Mouse (Mus musculus): ENCODE data around the gene Disp1.

Disp1 gene

GRCm38 (mm10) chr1:183133440-183133839, 87.9 kb downstream of the Disp1 start:
- no peak for DNase-seq (ENCODE audit: low read depth, low spot score)

- no peak for DNase-seq (ENCODE audit: low read depth, low spot score)
Measured at GRCm38 (mm10) chr1:183127246-183127645, 94.1 kb downstream of the Disp1 start.

- no peak for DNase-seq (ENCODE audit: low read depth, low spot score)
Measured at GRCm38 (mm10) chr1:183123725-183124124, 97.6 kb downstream of the Disp1 start.

- no peak for DNase-seq (ENCODE audit: low read depth, low spot score)
Measured at GRCm38 (mm10) chr1:183120341-183120923, 100.9 kb downstream of the Disp1 start.

GRCm38 (mm10) chr1:183117827-183118825, 103.2 kb downstream of the Disp1 start:
- DNase-seq (ENCODE audit: low read depth, low spot score): no peak

GRCm38 (mm10) chr1:183116946-183117826, 104.1 kb downstream of the Disp1 start:
- no peak for DNase-seq (ENCODE audit: low read depth, low spot score)

GRCm38 (mm10) chr1:183116441-183116840, 104.9 kb downstream of the Disp1 start:
- DNase-seq (ENCODE audit: low read depth, low spot score): no peak

- no peak for DNase-seq (ENCODE audit: low read depth, low spot score)
Measured at GRCm38 (mm10) chr1:183115076-183115475, 106.2 kb downstream of the Disp1 start.

- no peak for DNase-seq (ENCODE audit: low read depth, low spot score)
Measured at GRCm38 (mm10) chr1:183114554-183114953, 106.8 kb downstream of the Disp1 start.

GRCm38 (mm10) chr1:183113546-183113945, 107.8 kb downstream of the Disp1 start:
- DNase-seq (ENCODE audit: low read depth, low spot score): no peak

- no peak for DNase-seq (ENCODE audit: low read depth, low spot score)
Measured at GRCm38 (mm10) chr1:183107476-183107875, 113.8 kb downstream of the Disp1 start.

- no peak for DNase-seq (ENCODE audit: low read depth, low spot score)
Measured at GRCm38 (mm10) chr1:183104696-183105095, 116.6 kb downstream of the Disp1 start.

- no peak for DNase-seq (ENCODE audit: low read depth, low spot score)
Measured at GRCm38 (mm10) chr1:183102775-183103174, 118.5 kb downstream of the Disp1 start.

- no peak for DNase-seq (ENCODE audit: low read depth, low spot score)
Measured at GRCm38 (mm10) chr1:183102153-183102552, 119.2 kb downstream of the Disp1 start.

GRCm38 (mm10) chr1:183101371-183101770, 120.0 kb downstream of the Disp1 start:
- no peak for DNase-seq (ENCODE audit: low read depth, low spot score)

- DNase-seq (ENCODE audit: low read depth, low spot score): no peak
Measured at GRCm38 (mm10) chr1:183100245-183100644, 121.1 kb downstream of the Disp1 start.

- DNase-seq (ENCODE audit: low read depth, low spot score): no peak
Measured at GRCm38 (mm10) chr1:183099686-183100085, 121.6 kb downstream of the Disp1 start.

- no peak for DNase-seq (ENCODE audit: low read depth, low spot score)
Measured at GRCm38 (mm10) chr1:183097606-183098005, 123.7 kb downstream of the Disp1 start.

GRCm38 (mm10) chr1:183095454-183096088, 125.8 kb downstream of the Disp1 start:
- no peak for DNase-seq (ENCODE audit: low read depth, low spot score)

GRCm38 (mm10) chr1:183092296-183092695, 129.0 kb downstream of the Disp1 start:
- DNase-seq (ENCODE audit: low read depth, low spot score): no peak

- no peak for DNase-seq (ENCODE audit: low read depth, low spot score)
Measured at GRCm38 (mm10) chr1:183091203-183091602, 130.1 kb downstream of the Disp1 start.
